12 mouse cellular contexts compared by ENCODE assay signal in the genomic region with DNA sequence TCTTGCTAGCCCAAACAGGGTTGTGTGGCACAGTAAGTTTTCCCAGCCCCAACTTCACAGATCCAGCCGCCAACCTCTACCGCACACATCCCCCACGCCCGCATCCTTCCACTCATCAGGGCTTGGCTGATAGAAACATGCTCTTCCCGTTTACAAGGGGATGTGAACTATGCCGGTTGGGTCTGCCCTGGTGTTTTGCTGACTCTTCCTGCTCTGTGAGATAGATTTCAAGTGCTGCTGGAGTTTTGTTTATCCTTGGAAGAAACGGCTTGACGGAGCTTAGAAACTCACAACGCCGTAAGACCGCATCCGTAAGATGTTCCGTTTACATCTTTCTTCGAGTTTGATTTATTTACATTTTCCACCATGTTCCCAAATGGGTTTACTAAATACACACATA.
"Had no signal": no experiment of that assay in that cellular context is flagged by ENCODE, and none has a peak within 500 bp of the region (broad histone marks: within the 10 kb centered on the region; RNA-seq: fewer than 3 reads in every experiment).

No protein-coding gene starts in this region.

- H3K27ac ChIP-seq: kidney, embryonic 15.5 days; limb, embryonic 13.5 days; liver, embryonic 14.5 days; macrophage; midbrain, embryonic 15.5 days; neural tube, embryonic 12.5 days had no signal

- H3K36me3 ChIP-seq: kidney, embryonic 15.5 days; limb, embryonic 13.5 days; midbrain, embryonic 15.5 days; neural tube, embryonic 12.5 days had no signal

- H3K9ac ChIP-seq: kidney, embryonic 15.5 days; limb, embryonic 13.5 days; liver, embryonic 14.5 days; midbrain, embryonic 15.5 days; neural tube, embryonic 12.5 days had no signal

- H3K4me3 ChIP-seq: kidney, embryonic 15.5 days; limb, embryonic 13.5 days; megakaryocyte, embryonic 14.5 days; midbrain, embryonic 15.5 days; neural tube, embryonic 12.5 days had no signal

- ATAC-seq: midbrain, embryonic 15.5 days had no signal

- H3K4me1 ChIP-seq: kidney, embryonic 15.5 days; limb, embryonic 13.5 days; megakaryocyte, embryonic 14.5 days; midbrain, embryonic 15.5 days; neural tube, embryonic 12.5 days had no signal

- H3K4me2 ChIP-seq: kidney, embryonic 15.5 days; limb, embryonic 13.5 days; midbrain, embryonic 11.5 days; midbrain, embryonic 15.5 days; neural tube, embryonic 12.5 days had no signal

- DNase-seq: kidney, adult 2 months; kidney, postnatal 14 days; left cerebral cortex, postnatal 4 days; spleen, adult 18-20 months had no signal

- H3K27me3 ChIP-seq: kidney, embryonic 15.5 days; limb, embryonic 13.5 days; midbrain, embryonic 15.5 days; neural tube, embryonic 12.5 days had no signal

- H3K9me3 ChIP-seq: kidney, embryonic 15.5 days; limb, embryonic 13.5 days; midbrain, embryonic 15.5 days; neural tube, embryonic 12.5 days had no signal
